Mouse (Mus musculus): ENCODE data around the gene Tex38. TPM values are rescaled to one million over a fixed set of nuclear protein-coding genes. Genes with fewer than 3 reads are reported as not detected.
A peak's percentile ranks its signal among the peaks of the same experiment; 100 is the strongest.

The Tex38 gene
- polyA plus RNA-seq, 1 experiment = not detected

GRCm38 (mm10) chr4:115784769-115785510, 4.1 kb upstream of the Tex38 start, which contains the start of gene Atpaf1:
Atpaf1 (plus strand) TSS chr4:115784812.
- peaks cover 12% of the 10 kb centered on the region; the same call in 1 of the 2 replicates for H3K4me1 ChIP-seq (ENCODE audit: control insufficient read depth, insufficient read depth, low read length)
- TF ChIP-seq CTCF (IDR thresholded peaks at IDR 0.05; ENCODE audit: insufficient read depth, low read depth, low read length) (no peak), POLR2A (IDR thresholded peaks at IDR 0.05; ENCODE audit: insufficient read depth, low read depth, low read length) (peak; percentile 64)
- WGBS = under 1% methylated on average over 69 of the region's 69 CpGs
- peak within 1 kb of the TSS; percentile 77 for H3K27ac ChIP-seq (ENCODE audit: insufficient read depth, low read depth, low read length)
- H3K4me3 ChIP-seq (ENCODE audit: insufficient read depth, low read depth, low read length) = peak within 1 kb of the TSS; percentile 81

- Histone ChIP-seq H3K27ac (ENCODE audit: insufficient read depth, low read depth, low read length) (no peak overlapping the region), H3K4me3 (ENCODE audit: insufficient read depth, low read depth, low read length) (no peak overlapping the region), H3K4me1 (ENCODE audit: control insufficient read depth, insufficient read depth, low read length) (peaks cover 10% of the 10 kb centered on the region; the same call in 1 of the 2 replicates)
- TF ChIP-seq POLR2A (IDR thresholded peaks at IDR 0.05; ENCODE audit: insufficient read depth, low read depth, low read length) = no peak
- no peak for TF ChIP-seq CTCF (IDR thresholded peaks at IDR 0.05; ENCODE audit: insufficient read depth, low read depth, low read length)
- WGBS = 84% methylated on average over 5 of the region's 5 CpGs
Observed at GRCm38 (mm10) chr4:115782026-115782805, 1.4 kb upstream of the Tex38 start.

GRCm38 (mm10) chr4:115780269-115780668, 549 bp downstream of the Tex38 start:
- no peak for TF ChIP-seq POLR2A (IDR thresholded peaks at IDR 0.05; ENCODE audit: insufficient read depth, low read depth, low read length)
- no peak for TF ChIP-seq CTCF (IDR thresholded peaks at IDR 0.05; ENCODE audit: insufficient read depth, low read depth, low read length)

GRCm38 (mm10) chr4:115777627-115778026, 3.2 kb downstream of the Tex38 start:
- no peak for TF ChIP-seq CTCF (IDR thresholded peaks at IDR 0.05; ENCODE audit: insufficient read depth, low read depth, low read length)
- TF ChIP-seq POLR2A (IDR thresholded peaks at IDR 0.05; ENCODE audit: insufficient read depth, low read depth, low read length) = no peak
- no peak overlapping the region for H3K4me3 ChIP-seq (ENCODE audit: insufficient read depth, low read depth, low read length)
- no peak overlapping the region for H3K27ac ChIP-seq (ENCODE audit: insufficient read depth, low read depth, low read length)
- WGBS = 95% methylated on average over 2 of the region's 2 CpGs
- H3K4me1 ChIP-seq (ENCODE audit: control insufficient read depth, insufficient read depth, low read length) = peaks cover 10% of the 10 kb centered on the region; the same call in 1 of the 2 replicates

More at GRCm38 (mm10) chr4:115780269-115780668, 549 bp downstream of the Tex38 start:
- Histone ChIP-seq H3K4me3 (ENCODE audit: insufficient read depth, low read depth, low read length) (no peak overlapping the region), H3K4me1 (ENCODE audit: control insufficient read depth, insufficient read depth, low read length) (peaks cover 10% of the 10 kb centered on the region; the same call in 1 of the 2 replicates), H3K27ac (ENCODE audit: insufficient read depth, low read depth, low read length) (peak overlapping the region; percentile 1; the same call in 1 of the 2 replicates)
- 30% methylated on average over 6 of the region's 6 CpGs for WGBS

- Histone ChIP-seq H3K4me1 (ENCODE audit: control insufficient read depth, insufficient read depth, low read length) (peaks cover 3% of the 10 kb centered on the region; the same call in 1 of the 2 replicates), H3K4me3 (ENCODE audit: insufficient read depth, low read depth, low read length) (no peak overlapping the region), H3K27ac (ENCODE audit: insufficient read depth, low read depth, low read length) (no peak overlapping the region)
- TF ChIP-seq CTCF (IDR thresholded peaks at IDR 0.05; ENCODE audit: insufficient read depth, low read depth, low read length) (no peak), POLR2A (IDR thresholded peaks at IDR 0.05; ENCODE audit: insufficient read depth, low read depth, low read length) (no peak)
- WGBS = 90% methylated on average over 6 of the region's 6 CpGs
Observed at GRCm38 (mm10) chr4:115775056-115775455, 5.8 kb downstream of the Tex38 start.

- 50% methylated on average over 11 of the region's 11 CpGs for WGBS
- no peak overlapping the region for H3K27ac ChIP-seq (ENCODE audit: insufficient read depth, low read depth, low read length)
- TF ChIP-seq POLR2A (IDR thresholded peaks at IDR 0.05; ENCODE audit: insufficient read depth, low read depth, low read length) = no peak
- no peak overlapping the region for H3K4me3 ChIP-seq (ENCODE audit: insufficient read depth, low read depth, low read length)
- H3K4me1 ChIP-seq (ENCODE audit: control insufficient read depth, insufficient read depth, low read length) = no peaks in the 10 kb centered on the region
Observed at GRCm38 (mm10) chr4:115767647-115768467, 13.0 kb downstream of the Tex38 start.

GRCm38 (mm10) chr4:115764581-115764980, 16.2 kb downstream of the Tex38 start:
- H3K4me3 ChIP-seq (ENCODE audit: insufficient read depth, low read depth, low read length) = no peak overlapping the region
- no peak overlapping the region for H3K27ac ChIP-seq (ENCODE audit: insufficient read depth, low read depth, low read length)
- 85% methylated on average over 11 of the region's 11 CpGs for WGBS
- H3K4me1 ChIP-seq (ENCODE audit: control insufficient read depth, insufficient read depth, low read length) = no peaks in the 10 kb centered on the region; the same call in 1 of the 2 replicates
- TF ChIP-seq POLR2A (IDR thresholded peaks at IDR 0.05; ENCODE audit: insufficient read depth, low read depth, low read length) (no peak), CTCF (IDR thresholded peaks at IDR 0.05; ENCODE audit: insufficient read depth, low read depth, low read length) (no peak)

- Histone ChIP-seq H3K4me1 (ENCODE audit: control insufficient read depth, insufficient read depth, low read length) (no peaks in the 10 kb centered on the region; the same call in 1 of the 2 replicates), H3K27ac (ENCODE audit: insufficient read depth, low read depth, low read length) (no peak overlapping the region), H3K4me3 (ENCODE audit: insufficient read depth, low read depth, low read length) (no peak overlapping the region)
- WGBS = 55% methylated on average over 3 of the region's 3 CpGs
- TF ChIP-seq POLR2A (IDR thresholded peaks at IDR 0.05; ENCODE audit: insufficient read depth, low read depth, low read length) = no peak
- no peak for TF ChIP-seq CTCF (IDR thresholded peaks at IDR 0.05; ENCODE audit: insufficient read depth, low read depth, low read length)
Observed at GRCm38 (mm10) chr4:115761206-115761605, 19.6 kb downstream of the Tex38 start.

Data from olfactory bulb, adult 2 months (tissue).